Mouse (Mus musculus): Measurements from ENCODE around the gene Cutal.

The Cutal gene

GRCm38 (mm10) chr2:34914069-34914822 lies 40.0 kb downstream of the Cutal start:
- in situ Hi-C loops (cut with MboI, MseI), result no loop called here

- in situ Hi-C loops (cut with MboI, MseI), result no loop called here
Observed at GRCm38 (mm10) chr2:34914823-34915082, 40.6 kb downstream of the Cutal start.

- in situ Hi-C loops (cut with MboI, MseI), result no loop called here
Observed at GRCm38 (mm10) chr2:34915103-34915502, 40.9 kb downstream of the Cutal start.

GRCm38 (mm10) chr2:34920144-34920543 lies 45.9 kb downstream of the Cutal start:
- in situ Hi-C loops (cut with MboI, MseI), result loop anchor here (5.0 kb wide), 1 partner anchor 37 kb away; no protein-coding TSS in a partner anchor

- in situ Hi-C loops (cut with MboI, MseI), result loop anchor here (5.0 kb wide), 1 partner anchor 35 kb away; no protein-coding TSS in a partner anchor
Observed at GRCm38 (mm10) chr2:34922729-34923128, 48.5 kb downstream of the Cutal start.

GRCm38 (mm10) chr2:34927320-34927719 lies 53.1 kb downstream of the Cutal start:
- in situ Hi-C loops (cut with MboI, MseI), result no loop called here

- in situ Hi-C loops (cut with MboI, MseI), result no loop called here
Observed at GRCm38 (mm10) chr2:34937460-34937859, 63.3 kb downstream of the Cutal start.

GRCm38 (mm10) chr2:34938269-34939208 lies 64.3 kb downstream of the Cutal start:
- in situ Hi-C loops (cut with MboI, MseI), result no loop called here

GRCm38 (mm10) chr2:34940246-34940645 lies 66.0 kb downstream of the Cutal start:
- in situ Hi-C loops (cut with MboI, MseI), result no loop called here

- in situ Hi-C loops (cut with MboI, MseI), result no loop called here
Observed at GRCm38 (mm10) chr2:34941061-34941675, 67.0 kb downstream of the Cutal start.
